Mouse (Mus musculus) liver, embryonic 16.5 days (tissue): ENCODE measurements around the gene Ctxn2. TPM values are rescaled to one million over a fixed set of nuclear protein-coding genes. Genes with fewer than 3 reads are reported as not detected.

ENCODE experiments used
- ATAC-seq: fragments of 200-750 bp; cut with Nextera tagmentation; 2 replicates; pipeline ENCODE4 v1.8.0; 2017; ENCODE audit warnings: low read depth, mild to moderate bottlenecking, moderate number of reproducible peaks, moderate library complexity
- H3K27ac ChIP-seq: fragments of 300-500 bp; sonication (generic); 2 replicates; pipeline ENCODE4 v1.5.1; 2014; ENCODE audit warnings: mild to moderate bottlenecking, low read length
- H3K27me3 ChIP-seq: fragments of 300-500 bp; sonication (generic); 2 replicates; pipeline ENCODE4 v1.6.1; 2014; ENCODE audit warnings: low read depth, low read length, mixed read lengths; ENCODE audit not compliant: control insufficient read depth, insufficient read depth
- H3K36me3 ChIP-seq: fragments of 300-500 bp; sonication (generic); 2 replicates; pipeline ENCODE4 v1.6.1; 2014; ENCODE audit warnings: mild to moderate bottlenecking; ENCODE audit not compliant: control insufficient read depth, insufficient read depth
- H3K4me1 ChIP-seq: fragments of 300-500 bp; sonication (generic); 2 replicates; pipeline ENCODE4 v1.6.1; 2014; ENCODE audit warnings: low read depth, low read length, mixed read lengths; ENCODE audit not compliant: control insufficient read depth
- H3K4me2 ChIP-seq: fragments of 300-500 bp; sonication (generic); 2 replicates; pipeline ENCODE4 v1.6.1; 2014; ENCODE audit warnings: low read depth, low read length, mixed read lengths
- H3K4me3 ChIP-seq: fragments of 300-500 bp; sonication (generic); 2 replicates; pipeline ENCODE4 v1.5.1; 2014; ENCODE audit warnings: low read depth, mild to moderate bottlenecking, low read length
- H3K9ac ChIP-seq: fragments of 300-500 bp; sonication (generic); 2 replicates; pipeline ENCODE4 v1.6.1; 2014; ENCODE audit warnings: low read depth, low read length
- H3K9me3 ChIP-seq: fragments of 300-500 bp; sonication (generic); replicated peaks from 2 replicates; pipeline ENCODE4 v1.6.1; 2016; ENCODE audit warnings: low read length; ENCODE audit not compliant: control insufficient read depth
- WGBS: fragments of 180-500 bp; shearing (Covaris S2); extraction: QIAGEN DNeasy Blood & Tissue Kit; methylation state at CpG from one replicate; pipeline ENCODE4 v1.1.7; 2014; ENCODE audit not compliant: insufficient replicate concordance; 5-methylcytosine and 5-hydroxymethylcytosine counted together
- polyA plus RNA-seq: library from polyadenylated mRNA; unstranded; fragments of >200 nt; fragmentation: Nextera tagmentation; extraction: Ambion mirVana; gene quantifications from 2 replicates; pipeline ENCODE4 v1.2.1, GENCODE M21; 2015

Ctxn2 gene
- polyA plus RNA-seq, 1 experiment from 2014 or later: not detected

GRCm38 (mm10) chr2:125123477-125123852 is 13.0 kb upstream of the Ctxn2 start, which contains the start of gene Myef2:
Myef2 (minus strand) TSS chr2:125123661.
- Histone ChIP-seq H3K4me3 (peak within 1 kb of the TSS; percentile 82), H3K36me3 (no peaks in the 10 kb centered on the region), H3K27me3 (no peaks in the 10 kb centered on the region), H3K9me3 (no peaks in the 10 kb centered on the region), H3K4me1 (peaks cover 18% of the 10 kb centered on the region), H3K27ac (peak within 1 kb of the TSS; percentile 69), H3K4me2 (peak within 1 kb of the TSS; percentile 89), H3K9ac (peak within 1 kb of the TSS; percentile 86)
- peak; percentile 91 for ATAC-seq
- 1% methylated on average over 34 of the region's 48 CpGs for WGBS

- no peak overlapping the region for H3K27ac ChIP-seq
- 22% methylated on average over 4 of the region's 4 CpGs for WGBS
These were observed 10.7 kb upstream of the Ctxn2 start for GRCm38 (mm10) chr2:125125824-125126223.

GRCm38 (mm10) chr2:125126792-125127191 is 9.7 kb upstream of the Ctxn2 start:
- no peak overlapping the region for H3K4me3 ChIP-seq
- no peak overlapping the region for H3K9ac ChIP-seq
- H3K4me1 ChIP-seq: peaks cover 5% of the 10 kb centered on the region
- WGBS: 43% methylated on average over 3 of the region's 3 CpGs
- no peaks in the 10 kb centered on the region for H3K36me3 ChIP-seq
- H3K4me2 ChIP-seq: no peak overlapping the region
- H3K27ac ChIP-seq: no peak overlapping the region
- no peaks in the 10 kb centered on the region for H3K27me3 ChIP-seq
- ATAC-seq: no peak
- H3K9me3 ChIP-seq: no peaks in the 10 kb centered on the region

More at GRCm38 (mm10) chr2:125125824-125126223, 10.7 kb upstream of the Ctxn2 start:
- no peak overlapping the region for H3K4me2 ChIP-seq
- peaks cover 11% of the 10 kb centered on the region for H3K4me1 ChIP-seq
- H3K27me3 ChIP-seq: no peaks in the 10 kb centered on the region
- H3K36me3 ChIP-seq: no peaks in the 10 kb centered on the region
- no peak for ATAC-seq
- no peaks in the 10 kb centered on the region for H3K9me3 ChIP-seq
- no peak overlapping the region for H3K4me3 ChIP-seq
- no peak overlapping the region for H3K9ac ChIP-seq

GRCm38 (mm10) chr2:125134113-125134512 is 2.4 kb upstream of the Ctxn2 start:
- Histone ChIP-seq H3K4me1 (no peaks in the 10 kb centered on the region; the same call in 1 of the 2 replicates), H3K9ac (no peak overlapping the region), H3K4me2 (no peak overlapping the region), H3K27ac (no peak overlapping the region), H3K9me3 (no peaks in the 10 kb centered on the region), H3K36me3 (no peaks in the 10 kb centered on the region), H3K4me3 (no peak overlapping the region), H3K27me3 (no peaks in the 10 kb centered on the region; the same call in 1 of the 2 replicates)
- 34% methylated on average over 4 of the region's 4 CpGs for whole genome bisulfite sequencing
- ATAC-seq: no peak

- Histone ChIP-seq H3K4me1 (no peaks in the 10 kb centered on the region; the same call in 1 of the 2 replicates), H3K9ac (no peak overlapping the region), H3K27ac (no peak overlapping the region), H3K9me3 (no peaks in the 10 kb centered on the region), H3K27me3 (no peaks in the 10 kb centered on the region; the same call in 1 of the 2 replicates), H3K4me3 (no peak overlapping the region), H3K4me2 (no peak overlapping the region), H3K36me3 (no peaks in the 10 kb centered on the region)
- 20% methylated on average over 7 of the region's 7 CpGs for WGBS
- no peak for ATAC-seq
These were observed 354 bp downstream of the Ctxn2 start for GRCm38 (mm10) chr2:125136846-125137245.

- Histone ChIP-seq H3K27ac (no peak overlapping the region), H3K4me1 (no peaks in the 10 kb centered on the region), H3K36me3 (no peaks in the 10 kb centered on the region), H3K27me3 (no peaks in the 10 kb centered on the region), H3K9ac (no peak overlapping the region), H3K4me2 (no peak overlapping the region), H3K9me3 (no peaks in the 10 kb centered on the region), H3K4me3 (no peak overlapping the region)
- ATAC-seq: no peak
These were observed 5.8 kb downstream of the Ctxn2 start for GRCm38 (mm10) chr2:125142336-125142735.

GRCm38 (mm10) chr2:125152388-125152787 is 15.9 kb downstream of the Ctxn2 start, which contains the start of gene Slc12a1:
Slc12a1 (plus strand) TSS chr2:125152505.
- no peak within 1 kb of the TSS for H3K4me2 ChIP-seq
- WGBS: 71% methylated on average over 6 of the region's 6 CpGs
- H3K9ac ChIP-seq: no peak within 1 kb of the TSS
- no peaks in the 10 kb centered on the region for H3K4me1 ChIP-seq
- no peak within 1 kb of the TSS for H3K27ac ChIP-seq
- ATAC-seq: no peak
- no peaks in the 10 kb centered on the region for H3K27me3 ChIP-seq
- no peak within 1 kb of the TSS for H3K4me3 ChIP-seq
- H3K9me3 ChIP-seq: no peaks in the 10 kb centered on the region
- no peaks in the 10 kb centered on the region for H3K36me3 ChIP-seq

GRCm38 (mm10) chr2:125154294-125154693 is 17.8 kb downstream of the Ctxn2 start:
- ATAC-seq: no peak
- Histone ChIP-seq H3K4me1 (no peaks in the 10 kb centered on the region), H3K27me3 (no peaks in the 10 kb centered on the region), H3K36me3 (no peaks in the 10 kb centered on the region), H3K9me3 (no peaks in the 10 kb centered on the region), H3K4me3 (no peak overlapping the region), H3K27ac (no peak overlapping the region), H3K4me2 (no peak overlapping the region), H3K9ac (no peak overlapping the region)
- 76% methylated on average over 9 of the region's 9 CpGs for WGBS

- no peaks in the 10 kb centered on the region for H3K9me3 ChIP-seq
- no peak overlapping the region for H3K27ac ChIP-seq
- H3K4me1 ChIP-seq: no peaks in the 10 kb centered on the region
- 16% methylated on average over 2 of the region's 2 CpGs for WGBS
- ATAC-seq: no peak
- no peaks in the 10 kb centered on the region for H3K36me3 ChIP-seq
- no peak overlapping the region for H3K4me3 ChIP-seq
- no peaks in the 10 kb centered on the region for H3K27me3 ChIP-seq
- no peak overlapping the region for H3K4me2 ChIP-seq
- no peak overlapping the region for H3K9ac ChIP-seq
These were observed 19.0 kb downstream of the Ctxn2 start for GRCm38 (mm10) chr2:125155504-125155903.
